Mouse (Mus musculus) small intestine, adult 2 months (tissue): ENCODE measurements around the gene Tldc2. TPM values are rescaled to one million over a fixed set of nuclear protein-coding genes. Genes with fewer than 3 reads are reported as not detected.

Experiments used
- H3K27ac ChIP-seq: fragments of 200-500 bp; 2 replicates; pipeline ENCODE4 v1.5.1; 2012; ENCODE audit warnings: low read depth, low read length, control low read depth, inconsistent platforms; ENCODE audit not compliant: insufficient read depth
- H3K27me3 ChIP-seq: fragments of 200-500 bp; 2 replicates; pipeline ENCODE4 v1.6.1; 2012; ENCODE audit warnings: mild to moderate bottlenecking, moderate library complexity, low read length, inconsistent platforms; ENCODE audit not compliant: control insufficient read depth, insufficient read depth
- H3K36me3 ChIP-seq: fragments of 200-500 bp; 2 replicates; pipeline ENCODE4 v1.6.1; 2012; ENCODE audit warnings: mild to moderate bottlenecking, low read length, control low read depth, inconsistent platforms; ENCODE audit not compliant: control insufficient read depth, insufficient read depth
- H3K4me1 ChIP-seq: fragments of 200-500 bp; 2 replicates; pipeline ENCODE4 v1.6.1; 2012; ENCODE audit warnings: low read length, inconsistent platforms, mixed read lengths; ENCODE audit not compliant: control insufficient read depth, insufficient read depth, insufficient read length
- H3K4me3 ChIP-seq: fragments of 200-500 bp; 2 replicates; pipeline ENCODE4 v1.5.1; 2012; ENCODE audit warnings: low read depth, mild to moderate bottlenecking, control low read depth, inconsistent platforms, low read length, moderate library complexity
- CTCF ChIP-seq: fragments of 200-500 bp; IDR thresholded peaks from 2 replicates; pipeline ENCODE4 v1.5.1; 2012; ENCODE audit warnings: low read depth, mild to moderate bottlenecking, control low read depth, inconsistent platforms, low read length, moderate library complexity, mixed read lengths; ENCODE audit not compliant: insufficient replicate concordance, insufficient read length; ENCODE audit errors: extremely low read depth
- POLR2A ChIP-seq: fragments of 200-500 bp; IDR thresholded peaks from 2 replicates; pipeline ENCODE4 v1.6.1; 2012; ENCODE audit warnings: low read depth, mild to moderate bottlenecking, control low read depth, inconsistent platforms, low read length, moderate library complexity
- WGBS: fragments of 180-500 bp; shearing (Covaris S2); methylation state at CpG from one replicate; pipeline ENCODE4 v1.1.7; 2018; 5-methylcytosine and 5-hydroxymethylcytosine counted together
- polyA plus RNA-seq: library from polyadenylated mRNA; depleted of rRNA; stranded (reverse); fragments of >200 nt; gene quantifications from 2 replicates; pipeline ENCODE4 v1.2.3, GENCODE M21; 2012

Tldc2 gene
- polyA plus RNA-seq, 1 experiment: 12.4 TPM

DNA sequence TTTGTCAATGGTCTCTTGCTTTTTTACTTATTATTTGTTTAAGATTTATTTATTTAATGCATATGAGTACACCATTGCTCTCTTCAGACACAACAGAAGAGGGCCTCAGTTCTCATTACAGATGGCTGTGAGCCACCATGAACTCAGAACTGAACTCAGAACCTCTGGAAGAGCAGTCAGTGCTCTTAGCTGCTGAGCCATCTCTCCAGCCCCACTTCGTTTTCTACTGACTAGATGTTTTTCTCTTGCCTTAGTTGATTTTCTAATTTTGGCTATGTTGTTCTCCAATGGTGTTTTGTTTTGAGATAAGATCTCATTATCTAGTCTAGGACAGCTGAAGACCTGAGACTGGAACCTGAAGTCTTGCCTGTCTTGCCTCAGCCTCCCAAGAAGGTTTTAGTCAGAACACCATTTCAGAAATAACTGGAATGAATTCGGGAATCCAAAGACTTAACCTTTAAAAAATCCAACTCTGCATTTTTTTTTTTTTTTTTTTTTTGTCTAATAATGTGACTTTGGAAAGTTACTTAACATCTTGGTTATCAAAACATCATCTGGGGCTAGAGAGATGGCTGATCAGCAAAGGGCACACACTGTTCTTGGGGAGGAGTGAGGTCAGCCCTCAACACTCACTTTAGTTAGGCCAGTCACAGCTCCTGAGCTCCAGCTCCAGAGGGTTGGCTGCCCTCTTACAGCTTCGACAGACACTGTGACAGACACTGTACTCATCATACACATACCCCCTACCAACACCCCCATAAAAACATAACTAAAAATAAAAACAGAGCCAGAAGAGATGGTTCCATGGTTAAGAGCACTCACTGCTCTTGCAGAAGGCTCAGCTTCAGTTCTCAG is 46.1 kb downstream of the Tldc2 start:
- Histone ChIP-seq H3K27me3 (no peaks in the 10 kb centered on the region), H3K27ac (peak overlapping the region; percentile 30), H3K4me1 (peaks cover 16% of the 10 kb centered on the region), H3K36me3 (peaks cover 8% of the 10 kb centered on the region), H3K4me3 (peak overlapping the region; percentile 20; the same call in 1 of the 2 replicates)
- no peak for TF ChIP-seq CTCF
- no peak for TF ChIP-seq POLR2A
- 71% methylated on average over 3 of the region's 3 CpGs for WGBS

DNA sequence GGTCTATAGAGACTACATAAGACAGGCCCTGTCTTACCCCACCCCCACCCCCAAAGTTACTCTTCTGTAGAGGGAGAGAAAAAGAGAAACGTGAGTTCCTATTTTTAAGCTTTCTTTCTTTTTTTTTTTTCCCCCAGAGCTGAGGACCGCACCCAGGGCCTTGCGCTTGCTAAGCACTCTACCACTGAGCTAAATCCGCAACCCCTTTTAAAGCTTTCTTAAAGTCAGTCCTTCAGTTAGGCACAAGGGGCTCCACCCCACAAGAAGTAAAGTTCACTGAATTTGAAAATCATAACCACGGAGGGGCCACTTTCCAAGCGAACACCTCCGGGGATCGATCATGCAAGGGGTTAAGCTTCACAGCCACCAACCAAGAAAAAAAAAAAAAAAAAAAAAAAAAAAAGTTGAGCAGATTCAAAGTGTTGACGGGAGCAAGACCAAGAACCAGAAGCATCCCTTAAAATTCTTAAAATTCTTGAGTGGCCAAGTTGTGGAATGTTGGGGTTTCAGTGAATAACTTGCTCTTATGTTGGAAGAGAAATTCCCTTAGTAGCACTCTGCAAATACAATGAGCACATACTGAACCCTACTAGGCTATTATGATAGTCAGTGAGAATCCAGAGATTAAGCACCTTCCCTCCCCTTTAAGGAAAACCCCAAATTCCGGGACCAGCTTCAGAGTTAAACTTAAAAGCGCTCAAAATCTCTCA is 47.1 kb downstream of the Tldc2 start:
- peak overlapping the region; percentile 47 for H3K27ac ChIP-seq
- peaks cover 1% of the 10 kb centered on the region; the same call in 1 of the 2 replicates for H3K36me3 ChIP-seq
- H3K4me3 ChIP-seq: peak overlapping the region; percentile 78
- no peaks in the 10 kb centered on the region for H3K27me3 ChIP-seq
- 27% methylated on average over 11 of the region's 11 CpGs for WGBS
- no peak for TF ChIP-seq POLR2A
- TF ChIP-seq CTCF: no peak
- peaks cover 14% of the 10 kb centered on the region for H3K4me1 ChIP-seq

DNA sequence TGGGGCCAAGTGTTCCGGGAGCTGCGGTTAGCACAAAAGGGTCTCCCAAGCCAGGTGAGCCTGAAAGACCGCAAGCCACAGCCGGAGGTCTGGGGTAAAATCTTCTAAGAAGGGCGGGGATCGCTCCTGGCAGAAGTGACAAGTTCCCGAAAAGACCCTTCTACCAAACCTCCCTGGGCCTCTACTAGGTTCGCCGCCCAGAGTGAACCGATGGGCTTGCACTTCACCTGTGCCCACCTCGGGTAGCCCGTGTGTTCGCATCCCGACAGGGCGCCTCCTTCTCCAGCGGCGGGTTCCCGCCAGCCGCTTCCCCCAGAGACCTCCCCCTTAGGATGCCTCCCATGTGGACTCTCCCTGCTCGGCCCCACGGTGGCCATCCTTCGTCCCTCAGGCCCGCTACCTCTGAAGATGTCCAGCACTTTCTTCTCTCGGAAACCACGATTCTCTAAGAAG is 47.6 kb downstream of the Tldc2 start:
- TF ChIP-seq CTCF: no peak
- TF ChIP-seq POLR2A: no peak
- Histone ChIP-seq H3K36me3 (no peaks in the 10 kb centered on the region), H3K27me3 (no peaks in the 10 kb centered on the region), H3K4me1 (peaks cover 14% of the 10 kb centered on the region), H3K4me3 (peak overlapping the region; percentile 78), H3K27ac (peak overlapping the region; percentile 47)
- WGBS: under 1% methylated on average over 25 of the region's 25 CpGs

DNA sequence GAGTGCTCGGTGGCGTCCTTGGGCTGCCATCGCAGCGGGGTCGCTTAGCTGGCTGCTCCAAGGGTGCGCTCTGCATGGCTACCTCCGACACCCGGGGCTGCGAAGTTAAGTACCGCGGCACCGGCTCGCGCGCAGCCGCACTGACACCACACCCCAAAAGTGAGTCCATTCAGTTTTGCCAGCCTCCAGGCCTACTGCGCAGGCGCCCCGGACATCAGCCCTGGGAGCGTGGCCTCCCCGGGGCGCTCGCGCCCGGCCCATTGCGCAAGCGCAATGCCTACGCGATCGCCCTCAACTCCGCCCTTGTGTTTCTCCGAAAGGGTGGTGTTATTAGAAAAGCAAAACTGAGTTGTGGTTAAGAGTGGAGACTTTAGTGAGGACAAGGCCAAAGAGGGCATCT is 48.2 kb downstream of the Tldc2 start, which contains the start of gene Samhd1:
Gene Samhd1, minus strand, starts transcription at position 252 of the 400 bp plus-strand sequence.
- Histone ChIP-seq H3K27ac (peak within 1 kb of the TSS; percentile 77), H3K4me1 (peaks cover 12% of the 10 kb centered on the region), H3K4me3 (peak within 1 kb of the TSS; percentile 78), H3K36me3 (no peaks in the 10 kb centered on the region), H3K27me3 (no peaks in the 10 kb centered on the region)
- under 1% methylated on average over 32 of the region's 32 CpGs for whole genome bisulfite sequencing
- no peak for TF ChIP-seq CTCF
- peak; percentile 94 for TF ChIP-seq POLR2A

GRCm38 (mm10) chr2:157135529-157136120 is 48.8 kb downstream of the Tldc2 start:
- 77% methylated on average over 10 of the region's 10 CpGs for WGBS
- H3K4me1 ChIP-seq: peaks cover 10% of the 10 kb centered on the region; the same call in 1 of the 2 replicates
- TF ChIP-seq CTCF (no peak), POLR2A (no peak)
- no peaks in the 10 kb centered on the region for H3K36me3 ChIP-seq
- peak overlapping the region; percentile 77 for H3K27ac ChIP-seq
- H3K27me3 ChIP-seq: no peaks in the 10 kb centered on the region
- no peak overlapping the region for H3K4me3 ChIP-seq

DNA sequence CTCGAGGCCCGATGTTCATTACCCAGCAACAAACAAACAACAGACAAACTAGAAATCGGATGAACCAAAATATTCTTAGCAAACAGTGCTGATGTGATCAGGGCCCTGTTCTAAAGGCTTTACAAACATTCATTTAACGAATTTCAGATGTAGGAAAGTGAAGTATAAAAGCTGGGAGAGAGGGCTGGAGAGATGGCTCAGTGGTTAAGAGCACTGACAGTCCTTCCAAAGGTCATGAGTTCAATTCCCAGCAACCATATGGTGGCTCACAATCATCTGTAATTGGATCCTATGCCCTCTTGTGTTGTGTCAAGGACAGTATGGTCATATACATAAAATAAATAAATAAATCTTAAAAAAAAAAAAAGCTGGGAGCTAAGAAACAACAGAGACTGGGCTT is 49.3 kb downstream of the Tldc2 start:
- H3K27me3 ChIP-seq: no peaks in the 10 kb centered on the region
- TF ChIP-seq CTCF: no peak
- TF ChIP-seq POLR2A: no peak
- peaks cover 8% of the 10 kb centered on the region; the same call in 1 of the 2 replicates for H3K4me1 ChIP-seq
- H3K27ac ChIP-seq: peak overlapping the region; percentile 4; the same call in 1 of the 2 replicates
- WGBS: 83% methylated on average over 4 of the region's 4 CpGs
- no peak overlapping the region for H3K4me3 ChIP-seq
- no peaks in the 10 kb centered on the region for H3K36me3 ChIP-seq
